Mouse (Mus musculus) adrenal gland (tissue): Measurements from ENCODE around the gene Pofut2.

ENCODE experiments used
- intact Hi-C: fragments of 180-260 bp; cut with DNase I; formaldehyde crosslinking; loops from one replicate; pipeline ENCODE4 v1.15.1; 2025

The Pofut2 gene

DNA sequence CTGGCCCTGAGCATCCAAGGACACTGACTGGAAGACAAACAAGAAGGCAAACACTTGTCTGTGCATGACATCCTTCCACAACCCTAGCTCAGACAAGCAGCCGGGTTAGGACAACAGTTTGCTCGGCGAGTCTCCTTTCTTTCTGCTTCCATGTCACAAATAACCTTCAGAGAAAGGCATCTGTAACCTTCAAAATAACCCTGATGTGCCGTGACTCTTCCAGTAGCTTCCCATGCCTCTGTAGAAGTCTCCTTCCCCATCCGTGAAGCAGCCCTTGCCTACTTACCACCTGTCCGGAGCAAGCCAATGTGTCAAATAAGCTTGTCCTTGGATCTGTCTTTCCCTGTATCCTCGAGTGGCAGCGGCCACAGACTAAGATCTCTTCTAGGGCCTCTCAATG is 46.7 kb downstream of the Pofut2 start:
- intact Hi-C loops, result no loop called here

DNA sequence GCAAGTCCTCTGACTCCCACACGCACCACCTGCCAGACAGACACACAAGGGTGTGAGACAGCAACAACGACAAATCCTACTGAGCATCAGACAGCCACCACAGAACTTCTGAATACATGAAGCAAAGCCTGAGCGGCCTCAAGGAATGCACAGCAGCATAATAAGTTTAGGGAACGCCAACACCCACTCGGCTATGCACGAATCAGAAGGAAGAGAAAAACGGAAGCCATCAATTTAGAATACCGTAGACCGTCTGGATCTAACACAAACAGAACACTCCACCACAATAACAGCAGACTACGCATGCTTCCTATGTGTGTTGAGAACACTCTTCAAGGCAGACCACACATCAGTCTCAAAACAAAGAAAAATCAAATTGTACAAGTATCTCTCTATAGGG is 50.0 kb downstream of the Pofut2 start:
- intact Hi-C loops, result no loop called here

DNA sequence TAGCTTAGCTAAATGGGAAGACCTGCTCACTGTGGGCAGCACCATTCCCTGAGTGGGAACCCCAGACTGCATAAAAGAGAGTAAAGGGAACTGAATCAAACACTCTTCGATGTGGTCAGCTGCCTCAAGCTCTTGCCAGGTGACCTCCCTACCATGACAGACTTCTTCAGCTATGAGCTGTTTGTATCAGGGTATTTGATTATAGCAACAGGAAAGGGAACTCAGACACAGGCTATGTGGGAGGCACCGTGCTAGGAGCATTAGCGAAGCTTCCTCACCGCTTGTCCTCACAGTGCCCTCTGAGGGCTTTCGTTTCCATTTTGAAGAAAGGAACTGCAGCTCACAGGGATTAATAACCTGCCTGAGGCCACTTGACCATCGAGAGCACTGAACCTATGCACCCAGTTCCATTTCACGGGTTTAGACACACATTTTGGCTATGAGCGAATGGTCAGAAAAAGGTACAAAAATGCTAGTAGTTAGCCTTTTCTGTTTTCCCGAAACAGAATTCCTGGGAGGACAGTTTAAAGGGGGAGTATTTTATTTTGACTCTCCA is 55.8 kb downstream of the Pofut2 start:
- intact Hi-C loops, result no loop called here

DNA sequence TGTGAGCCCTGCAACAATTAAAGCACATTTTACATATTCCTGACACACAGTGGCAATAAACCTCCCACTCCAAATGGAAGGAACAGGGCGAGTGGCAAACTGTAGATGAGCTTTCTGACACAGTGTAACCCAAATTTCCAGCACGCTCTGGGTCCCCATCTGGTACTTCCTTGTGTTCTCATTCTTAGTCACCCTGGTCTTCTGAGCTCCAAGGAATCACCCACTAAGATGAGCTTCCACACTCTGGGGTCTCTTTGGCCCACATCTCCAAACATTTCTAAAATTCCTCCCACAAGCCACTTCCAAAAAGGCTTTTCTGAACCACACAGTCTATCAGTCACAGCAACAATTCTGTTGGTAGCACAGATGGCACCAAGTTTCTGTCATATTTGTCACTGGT is 56.7 kb downstream of the Pofut2 start:
- intact Hi-C loops, result no loop called here
